Mouse (Mus musculus): Measurements from ENCODE around the gene Cavin2.

DNA sequence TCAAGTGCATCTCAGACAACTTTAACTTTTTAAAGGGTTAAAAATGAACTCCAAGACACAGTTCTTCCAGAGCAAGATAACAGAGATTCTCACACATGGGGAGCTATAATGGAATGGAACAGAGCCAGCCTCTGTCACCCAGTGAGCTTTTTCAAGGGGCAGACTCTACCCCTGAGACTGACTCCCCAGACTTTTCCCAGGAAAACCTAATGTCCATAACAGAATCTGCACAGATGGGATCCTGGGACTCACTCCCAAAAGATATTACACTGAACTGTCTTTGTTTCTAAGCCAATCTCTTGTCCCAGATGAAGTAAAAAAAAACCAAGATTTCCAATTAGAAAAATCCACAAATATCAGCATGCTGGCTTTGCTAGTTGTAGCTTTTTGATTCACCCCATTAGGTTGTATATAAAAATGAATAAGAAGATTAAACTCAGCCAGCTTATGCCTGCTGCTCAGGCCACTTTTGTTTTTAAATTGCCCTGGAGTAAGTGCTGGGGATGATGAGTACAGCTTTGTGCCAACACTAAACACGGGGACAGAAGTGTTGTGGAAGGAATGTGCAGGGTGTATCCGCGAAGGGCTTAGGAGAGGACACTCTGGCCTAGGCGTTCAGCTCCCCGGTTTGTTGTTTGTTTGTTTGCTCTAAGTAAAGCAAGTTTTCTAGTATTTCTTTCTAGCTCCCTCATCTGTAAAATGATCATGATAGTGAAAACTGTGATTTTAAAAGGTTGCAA, 18.6 kb upstream of the Cavin2 start:
- TF ChIP-seq CTCF (IDR thresholded peaks at IDR 0.05; ENCODE audit: extremely low read depth, insufficient read length, insufficient replicate concordance, low read depth, low read length) (no peak), POLR2A (IDR thresholded peaks at IDR 0.05; ENCODE audit: low read depth, low read length) (no peak)
